Mouse (Mus musculus) forebrain, embryonic 10.5 days (tissue): ENCODE measurements around the gene Ngb. TPM values are rescaled to one million over a fixed set of nuclear protein-coding genes. Genes with fewer than 3 reads are reported as not detected.
A peak's percentile ranks its signal among the peaks of the same experiment; 100 is the strongest.

Source experiments
- DNase-seq: peaks from one replicate; pipeline ENCODE4 v3.0.0-alpha.2; 2017; ENCODE audit warnings: low spot score; ENCODE audit errors: extremely low spot score
- H3K27ac ChIP-seq: fragments of 300-500 bp; sonication (generic); 2 replicates; pipeline ENCODE4 v1.5.1; 2016; ENCODE audit warnings: mild to moderate bottlenecking
- H3K27me3 ChIP-seq: fragments of 300-500 bp; sonication (generic); 2 replicates; pipeline ENCODE4 v1.6.1; 2016; ENCODE audit warnings: mild to moderate bottlenecking; ENCODE audit not compliant: poor library complexity, severe bottlenecking
- H3K36me3 ChIP-seq: fragments of 300-500 bp; sonication (generic); replicated peaks from 2 replicates; pipeline ENCODE4 v1.6.1; 2016; ENCODE audit warnings: mild to moderate bottlenecking, moderate library complexity
- H3K4me1 ChIP-seq: fragments of 300-500 bp; sonication (generic); 2 replicates; pipeline ENCODE4 v1.6.1; 2016
- H3K4me3 ChIP-seq: fragments of 300-500 bp; sonication (generic); 2 replicates; pipeline ENCODE4 v1.5.1; 2016; ENCODE audit warnings: mild to moderate bottlenecking, moderate library complexity
- H3K9me3 ChIP-seq: fragments of 300-500 bp; sonication (generic); 2 replicates; pipeline ENCODE4 v1.6.1; 2016; ENCODE audit warnings: mild to moderate bottlenecking, moderate library complexity
- WGBS: fragments of 180-500 bp; shearing (Covaris S2); methylation state at CpG from one replicate; pipeline ENCODE4 v1.1.7; 2016; 5-methylcytosine and 5-hydroxymethylcytosine counted together
- polyA plus RNA-seq: library from polyadenylated mRNA; unstranded; fragments of >200 nt; fragmentation: Nextera tagmentation; extraction: Ambion mirVana; gene quantifications from 2 replicates; pipeline ENCODE4 v1.2.1, GENCODE M21; 2016

Gene Ngb
- polyA plus RNA-seq, 1 experiment from 2014 or later: 0.29 TPM

DNA sequence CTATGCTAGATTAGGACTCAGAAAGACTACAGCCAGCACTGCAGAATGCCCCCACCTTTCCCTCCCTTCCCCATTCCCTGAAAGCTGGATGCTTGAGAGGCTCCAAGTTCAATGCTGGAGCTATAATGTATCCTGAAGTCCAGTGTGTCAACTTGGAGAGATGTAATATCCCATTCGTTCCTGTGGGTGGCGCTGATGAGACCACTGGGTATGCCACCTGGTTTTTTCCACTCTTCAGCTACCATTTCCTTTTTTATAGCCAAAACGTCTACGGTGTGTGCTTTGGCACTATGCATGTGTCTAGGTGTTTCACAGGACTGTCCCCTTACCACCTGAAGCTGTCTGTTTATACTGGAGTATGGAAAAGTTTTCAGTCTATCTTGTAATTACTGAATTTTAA lies 14.0 kb downstream of the Ngb start:
- Histone ChIP-seq H3K36me3 (no peaks in the 10 kb centered on the region), H3K4me1 (0 out of 2 replicates have a peak, but pooled peaks cover 2% of the 10 kb centered on the region), H3K27me3 (no peaks in the 10 kb centered on the region), H3K27ac (no peak overlapping the region), H3K4me3 (no peak overlapping the region), H3K9me3 (no peaks in the 10 kb centered on the region)
- DNase-seq: no peak
- whole genome bisulfite sequencing: 53% methylated on average over 4 of the region's 4 CpGs

DNA sequence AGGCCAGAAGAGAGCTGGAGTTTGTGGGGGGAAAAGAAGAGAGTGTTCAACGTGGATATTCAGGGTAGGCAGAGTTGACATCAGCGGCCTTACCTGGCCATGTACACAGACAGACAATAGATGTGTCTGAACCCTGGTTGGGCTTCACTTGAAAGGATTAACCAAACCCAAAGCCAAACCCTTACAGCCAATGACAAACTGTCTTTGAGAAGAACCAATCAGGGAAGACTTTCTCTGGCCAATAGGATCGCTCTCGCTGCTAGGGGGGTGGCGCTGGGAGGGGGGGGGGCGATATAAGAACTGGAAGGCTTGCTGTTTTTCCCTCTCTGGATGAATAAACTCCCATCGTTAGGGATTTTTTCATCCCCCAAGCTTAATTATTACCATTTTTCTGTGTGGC lies 15.1 kb downstream of the Ngb start:
- Histone ChIP-seq H3K4me3 (no peak overlapping the region), H3K4me1 (0 out of 2 replicates have a peak, but pooled peaks cover 2% of the 10 kb centered on the region), H3K27me3 (no peaks in the 10 kb centered on the region), H3K27ac (no peak overlapping the region), H3K9me3 (no peaks in the 10 kb centered on the region), H3K36me3 (no peaks in the 10 kb centered on the region)
- WGBS: 62% methylated on average over 7 of the region's 7 CpGs
- no peak for DNase-seq

DNA sequence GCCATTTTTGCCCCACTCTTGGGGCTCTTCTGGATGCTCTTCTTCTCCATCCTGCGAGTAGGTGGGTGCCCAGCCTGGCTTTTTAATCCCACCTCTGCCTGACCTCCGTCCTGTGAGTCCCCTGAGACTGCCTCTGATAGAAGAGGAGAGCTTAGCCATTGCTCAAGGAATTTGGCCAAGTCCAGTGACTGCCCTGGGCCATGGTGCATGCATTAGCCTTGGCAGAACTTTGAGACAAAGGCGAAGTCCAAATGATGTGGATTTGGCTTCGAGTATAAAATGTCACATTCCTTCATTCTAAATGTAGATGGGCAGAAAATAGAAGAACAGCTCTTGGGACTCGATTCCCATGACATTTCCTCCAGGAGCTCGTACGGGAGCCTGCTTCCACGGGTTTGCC lies 19.5 kb downstream of the Ngb start:
- Histone ChIP-seq H3K9me3 (no peaks in the 10 kb centered on the region), H3K27me3 (no peaks in the 10 kb centered on the region), H3K4me1 (0 out of 2 replicates have a peak, but pooled peaks cover 2% of the 10 kb centered on the region), H3K4me3 (no peak overlapping the region), H3K36me3 (no peaks in the 10 kb centered on the region), H3K27ac (no peak overlapping the region)
- 83% methylated on average over 8 of the region's 8 CpGs for WGBS
- no peak for DNase-seq

DNA sequence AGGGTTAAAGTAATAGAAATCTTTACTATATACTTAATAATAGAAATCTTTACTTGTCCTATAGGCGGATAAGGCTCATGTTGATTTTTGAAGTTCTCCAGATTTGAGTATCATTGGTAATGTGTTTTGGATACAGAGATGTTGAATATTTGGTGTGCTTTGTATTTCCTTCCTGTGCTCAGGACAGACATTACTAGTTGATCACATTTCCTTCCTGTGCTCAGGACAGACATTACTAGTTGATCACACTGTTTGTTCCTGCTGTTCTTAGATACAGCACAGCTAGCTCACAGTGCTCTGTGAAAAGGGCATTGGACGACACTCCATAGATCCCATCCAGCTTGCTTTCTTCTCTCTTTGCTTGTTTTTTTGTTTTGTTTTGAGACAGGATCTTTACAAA lies 25.7 kb downstream of the Ngb start:
- H3K4me3 ChIP-seq: no peak overlapping the region
- no peaks in the 10 kb centered on the region for H3K36me3 ChIP-seq
- H3K4me1 ChIP-seq: no peaks in the 10 kb centered on the region
- no peaks in the 10 kb centered on the region for H3K27me3 ChIP-seq
- WGBS: 83% methylated on average over 2 of the region's 2 CpGs
- DNase-seq: no peak
- H3K27ac ChIP-seq: no peak overlapping the region
- H3K9me3 ChIP-seq: no peaks in the 10 kb centered on the region

DNA sequence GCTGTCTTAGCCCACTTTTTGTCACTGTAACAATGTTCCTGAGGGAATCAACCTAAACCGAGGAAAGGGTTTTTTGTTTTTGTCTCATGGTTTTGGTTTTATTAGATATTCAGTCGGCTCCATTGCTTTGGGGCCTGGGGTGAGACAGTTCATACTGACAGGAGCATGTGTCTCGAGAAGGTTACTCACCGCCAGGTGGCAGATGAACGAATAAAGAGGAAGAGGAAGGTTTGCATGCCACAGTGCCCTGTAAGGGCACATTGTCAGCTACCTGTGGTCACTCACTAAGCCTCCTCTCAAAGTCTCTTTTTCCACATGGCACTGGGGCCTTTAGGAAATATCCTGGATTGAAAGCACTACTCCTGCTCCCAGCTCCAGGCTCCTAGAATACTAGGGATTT lies 31.8 kb downstream of the Ngb start:
- no peak overlapping the region for H3K27ac ChIP-seq
- H3K27me3 ChIP-seq: no peaks in the 10 kb centered on the region
- WGBS: 81% methylated on average over 5 of the region's 5 CpGs
- no peaks in the 10 kb centered on the region for H3K36me3 ChIP-seq
- no peaks in the 10 kb centered on the region for H3K9me3 ChIP-seq
- H3K4me1 ChIP-seq: no peaks in the 10 kb centered on the region
- no peak overlapping the region for H3K4me3 ChIP-seq
- no peak for DNase-seq

DNA sequence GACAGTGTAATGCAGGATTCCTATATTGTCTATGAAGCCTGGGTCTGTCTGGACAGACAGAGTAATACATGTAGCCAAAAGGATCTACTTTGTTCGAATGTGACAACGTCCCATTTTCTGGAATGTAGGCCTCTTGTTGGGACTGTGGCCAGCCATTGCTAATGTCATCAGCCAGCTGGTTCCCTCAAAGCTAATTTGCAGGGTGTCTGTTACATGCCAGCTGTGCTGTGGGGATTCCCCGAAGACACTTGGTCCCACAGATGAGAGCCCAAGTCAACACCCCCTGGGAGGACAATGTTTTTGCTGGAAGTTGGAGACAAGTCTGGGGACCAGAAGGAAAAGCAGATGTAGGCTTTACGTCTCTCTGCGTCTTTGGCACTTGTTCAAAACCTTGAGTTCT lies 35.9 kb downstream of the Ngb start:
- Histone ChIP-seq H3K4me1 (no peaks in the 10 kb centered on the region), H3K36me3 (no peaks in the 10 kb centered on the region), H3K27ac (no peak overlapping the region), H3K9me3 (no peaks in the 10 kb centered on the region), H3K4me3 (no peak overlapping the region), H3K27me3 (no peaks in the 10 kb centered on the region)
- DNase-seq: no peak
- WGBS: 94% methylated on average over 5 of the region's 5 CpGs

DNA sequence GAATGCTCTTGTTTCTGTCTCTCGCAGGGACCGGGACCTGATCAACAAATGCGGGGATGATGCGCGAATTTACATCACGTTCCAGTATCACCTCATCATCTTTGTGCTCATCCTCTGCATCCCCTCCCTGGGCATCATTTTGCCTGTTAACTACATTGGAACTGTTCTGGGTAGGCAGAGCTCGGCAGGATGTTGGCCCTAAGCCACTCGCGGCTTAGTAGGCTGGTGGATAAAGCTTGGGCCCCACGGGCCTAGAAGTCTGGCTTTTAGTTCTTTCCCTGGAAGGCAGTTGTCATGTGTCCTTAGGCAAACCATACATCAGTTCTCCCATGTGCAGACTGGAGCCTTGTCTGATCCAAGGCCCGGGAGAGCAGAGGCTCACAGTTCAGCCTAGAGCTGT lies 36.9 kb downstream of the Ngb start:
- 90% methylated on average over 11 of the region's 11 CpGs for WGBS
- Histone ChIP-seq H3K9me3 (no peaks in the 10 kb centered on the region), H3K4me3 (no peak overlapping the region), H3K27me3 (no peaks in the 10 kb centered on the region), H3K4me1 (no peaks in the 10 kb centered on the region), H3K27ac (no peak overlapping the region), H3K36me3 (no peaks in the 10 kb centered on the region)
- DNase-seq: no peak

DNA sequence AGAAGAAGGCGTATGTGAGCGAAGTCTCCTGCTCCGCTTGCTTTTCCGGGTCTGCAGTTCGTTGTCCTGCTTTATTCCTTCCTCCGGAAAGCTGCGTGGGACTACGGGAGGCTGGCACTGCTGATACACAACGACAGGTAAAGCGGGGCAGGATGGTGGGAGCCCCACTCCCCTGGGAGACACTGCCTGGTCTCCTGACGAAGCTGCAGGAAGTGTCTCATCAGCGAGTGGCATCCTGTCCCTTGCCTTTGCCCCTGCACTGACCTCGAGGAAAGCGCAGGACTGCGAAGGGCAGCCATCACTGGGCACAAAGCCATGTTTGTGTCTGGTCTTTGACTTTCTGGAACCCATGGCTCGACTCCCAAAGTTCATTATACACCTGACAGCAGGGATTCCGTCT lies 45.3 kb downstream of the Ngb start:
- Histone ChIP-seq H3K9me3 (no peaks in the 10 kb centered on the region), H3K4me1 (peaks cover 4% of the 10 kb centered on the region; the same call in 1 of the 2 replicates), H3K27ac (no peak overlapping the region), H3K27me3 (peaks cover 7% of the 10 kb centered on the region; the same call in 1 of the 2 replicates), H3K36me3 (no peaks in the 10 kb centered on the region), H3K4me3 (no peak overlapping the region)
- 68% methylated on average over 17 of the region's 17 CpGs for WGBS
- DNase-seq: no peak

DNA sequence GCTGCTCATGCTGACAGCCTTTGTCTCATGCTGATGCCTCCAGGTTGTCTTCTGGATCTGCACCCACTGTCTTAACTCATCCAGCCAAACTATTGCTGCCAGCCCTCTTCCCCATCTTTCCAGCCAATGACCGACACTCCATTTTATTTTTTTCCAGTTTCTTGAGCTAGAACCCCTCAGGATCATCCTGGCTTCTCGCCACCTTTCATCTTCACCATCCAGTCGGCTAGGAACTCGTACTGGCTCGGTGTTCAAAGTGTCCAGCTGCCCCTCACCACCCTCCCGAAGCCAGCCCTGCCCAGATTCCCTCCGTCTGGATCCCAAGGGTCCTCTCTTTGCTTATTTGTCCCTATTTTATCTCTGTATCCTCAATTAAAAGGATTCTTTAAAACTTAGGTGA lies 47.5 kb downstream of the Ngb start:
- Histone ChIP-seq H3K9me3 (no peaks in the 10 kb centered on the region), H3K27ac (no peak overlapping the region), H3K27me3 (peaks cover 7% of the 10 kb centered on the region; the same call in 1 of the 2 replicates), H3K4me3 (no peak overlapping the region), H3K36me3 (no peaks in the 10 kb centered on the region), H3K4me1 (peaks cover 4% of the 10 kb centered on the region; the same call in 1 of the 2 replicates)
- 79% methylated on average over 7 of the region's 7 CpGs for WGBS
- DNase-seq: no peak

DNA sequence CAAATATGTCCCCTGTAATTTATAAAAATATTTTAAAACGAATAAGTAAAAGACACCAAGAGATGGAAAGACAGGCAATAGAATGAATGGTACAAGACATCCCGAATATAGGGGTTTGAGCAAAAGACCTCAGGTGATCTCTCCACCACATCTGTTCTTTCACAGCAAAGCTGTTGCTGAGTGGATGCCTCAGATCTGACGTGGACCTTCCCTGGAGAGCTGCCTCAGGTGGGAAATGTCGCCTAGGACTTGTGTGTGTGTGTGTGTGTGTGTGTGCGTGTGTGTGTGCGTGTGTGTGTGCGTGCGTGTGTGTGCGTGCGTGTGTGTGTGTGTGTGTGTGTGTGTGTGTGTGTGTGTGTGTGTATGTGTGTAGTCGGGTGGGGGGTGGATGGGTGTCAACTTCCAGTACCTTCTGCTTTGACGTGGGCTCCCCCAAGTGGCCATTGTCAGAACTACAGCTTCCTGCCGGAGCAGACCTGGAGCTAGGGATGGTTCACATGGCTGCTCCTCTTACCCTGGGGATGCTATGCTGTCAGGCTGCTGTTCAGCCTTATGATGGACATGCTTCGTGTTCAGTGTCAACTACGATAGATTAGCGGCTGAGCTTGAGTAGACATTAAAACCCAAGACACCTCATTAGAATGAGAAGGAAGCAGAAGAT lies 49.5 kb downstream of the Ngb start:
- peak; percentile 72 for DNase-seq
- Histone ChIP-seq H3K4me3 (no peak overlapping the region), H3K27ac (no peak overlapping the region), H3K36me3 (no peaks in the 10 kb centered on the region), H3K9me3 (no peaks in the 10 kb centered on the region), H3K4me1 (peaks cover 4% of the 10 kb centered on the region; the same call in 1 of the 2 replicates), H3K27me3 (peaks cover 7% of the 10 kb centered on the region; the same call in 1 of the 2 replicates)
- WGBS: 33% methylated on average over 14 of the region's 16 CpGs

DNA sequence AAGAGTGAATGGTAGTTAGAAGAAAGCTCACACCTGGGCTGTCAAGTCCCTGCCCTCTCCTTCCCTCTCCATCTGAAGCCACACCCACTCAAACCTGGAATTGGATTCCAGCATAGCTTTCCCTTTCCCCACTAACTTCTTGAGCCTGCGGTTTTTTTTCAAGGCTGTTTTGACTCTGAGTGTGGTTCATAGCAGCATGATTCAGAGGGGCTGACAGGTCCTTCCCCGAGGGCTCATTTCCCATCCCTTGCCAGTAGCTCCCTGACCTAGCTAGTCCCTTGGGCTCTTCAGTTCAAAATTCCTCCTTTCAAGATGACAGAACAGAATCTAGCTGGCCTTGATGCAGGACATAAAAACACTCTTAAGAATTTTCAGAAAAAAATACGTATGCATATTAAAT lies 54.8 kb downstream of the Ngb start:
- no peaks in the 10 kb centered on the region for H3K27me3 ChIP-seq
- H3K4me1 ChIP-seq: peaks cover 11% of the 10 kb centered on the region

More for the DNA sequence above, 54.8 kb downstream of the Ngb start:
- Histone ChIP-seq H3K4me3 (no peak overlapping the region), H3K36me3 (no peaks in the 10 kb centered on the region), H3K27ac (no peak overlapping the region), H3K9me3 (no peaks in the 10 kb centered on the region)
- WGBS: 64% methylated on average over 3 of the region's 3 CpGs
- DNase-seq: no peak
